Mouse (Mus musculus) kidney, adult 9 months (tissue): ENCODE results near the gene Ankrd35.
"Not testable (repeated sequence)": the region's sequence is repeated elsewhere in the genome, so short reads cannot be mapped to it uniquely, and the experiment has no call there.

Experiments
- DNase-seq: peaks from one replicate; pipeline ENCODE4 v3.0.0; 2022

Ankrd35 gene

DNA sequence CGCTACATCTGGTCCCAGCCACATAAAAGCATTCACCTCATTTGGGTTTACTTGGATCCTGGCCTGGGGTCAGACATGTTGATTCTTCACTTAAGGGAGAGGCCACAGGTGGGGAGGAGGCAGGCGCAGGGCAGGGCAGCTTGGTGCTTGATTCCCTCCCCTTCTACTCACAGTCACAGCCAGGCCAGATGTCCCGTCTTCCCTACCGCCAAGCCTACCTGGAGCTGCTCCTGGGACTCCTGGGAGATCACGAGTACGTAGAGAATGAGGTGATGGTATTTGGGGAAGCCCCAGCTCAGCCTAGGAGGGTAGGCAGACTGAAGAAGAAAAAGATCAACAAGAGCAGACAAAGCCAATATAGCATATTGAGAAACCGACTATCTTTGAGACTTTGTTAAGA, 37.1 kb downstream of the Ankrd35 start:
- no peak for DNase-seq

DNA sequence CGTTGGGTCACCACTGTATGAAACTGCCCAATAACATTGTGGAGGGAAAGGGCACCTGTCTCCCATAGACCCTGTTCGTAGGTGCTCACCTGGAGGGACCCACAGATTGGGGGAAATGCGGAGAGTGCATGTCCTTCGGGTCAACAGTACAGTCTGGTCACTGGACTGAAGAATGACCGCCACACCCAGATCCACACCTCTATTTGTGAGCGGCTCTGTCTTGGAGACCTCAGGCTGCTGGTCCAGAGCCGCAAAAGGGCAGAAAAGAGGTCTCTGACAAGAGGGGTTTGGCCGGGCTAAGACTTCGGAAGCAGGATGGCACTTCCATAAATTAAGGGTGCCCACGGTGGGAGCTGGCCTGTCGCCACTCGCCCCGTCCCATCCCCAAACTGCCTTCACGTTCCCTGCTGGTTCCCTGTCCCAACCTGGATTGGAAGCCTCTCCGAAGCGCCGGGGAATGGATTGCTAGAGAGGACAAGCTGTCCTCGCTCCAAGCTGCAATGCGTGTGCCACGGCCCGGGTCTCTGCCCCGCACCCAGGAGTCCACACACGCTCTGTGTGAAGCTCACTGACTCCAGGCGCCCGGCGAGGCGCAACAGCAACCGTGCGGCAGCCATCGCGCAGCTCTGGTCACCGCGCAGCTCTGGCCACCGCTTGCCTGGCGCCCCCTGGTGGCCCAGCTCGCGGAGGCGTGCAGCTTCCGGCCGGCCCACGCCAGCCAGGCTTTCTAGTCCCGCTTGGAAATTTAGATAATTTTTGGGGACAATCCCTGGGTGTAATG, 38.2 kb downstream of the Ankrd35 start, which contains the start of gene Nudt17:
Nudt17 (minus strand) TSS at position 660 of the 781 bp plus-strand sequence.
- DNase-seq: peak; percentile 81

DNA sequence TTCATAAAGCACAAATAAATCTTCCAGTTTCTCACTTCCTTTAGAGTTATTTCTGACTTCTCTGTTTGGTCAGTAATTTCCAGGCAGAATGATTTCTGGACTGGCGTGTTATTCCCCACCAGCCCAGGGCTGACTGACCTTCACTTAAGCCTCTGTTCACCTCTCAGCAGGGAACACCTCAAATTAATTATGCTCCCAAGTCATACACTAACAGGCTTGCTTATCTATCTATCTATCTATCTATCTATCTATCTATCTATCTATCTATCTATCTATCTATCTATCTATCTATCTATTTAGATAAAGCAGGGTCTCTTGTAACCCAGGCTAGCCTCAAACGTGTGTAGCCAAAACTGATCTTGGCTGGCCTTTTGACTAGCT, 38.7 kb downstream of the Ankrd35 start:
- DNase-seq: no peak

DNA sequence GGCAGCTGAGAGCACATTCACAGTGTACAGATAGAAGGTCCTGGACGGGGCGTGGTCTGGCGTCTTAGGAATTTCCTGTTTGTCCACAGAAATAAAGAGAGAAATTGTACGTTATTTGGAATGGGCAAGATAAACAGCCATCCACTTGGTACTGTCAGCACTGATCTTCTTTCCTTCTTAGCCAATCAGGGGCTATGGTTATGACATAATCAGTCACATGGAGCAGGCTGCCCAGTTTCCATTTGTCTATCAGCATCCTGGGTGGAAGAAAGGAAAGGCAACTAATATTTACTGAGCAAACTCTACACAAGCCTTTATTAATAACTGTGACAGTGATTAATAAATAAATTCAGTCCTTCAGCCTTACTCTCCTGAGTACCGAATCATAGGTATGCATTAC, 44.4 kb downstream of the Ankrd35 start:
- no peak for DNase-seq

DNA sequence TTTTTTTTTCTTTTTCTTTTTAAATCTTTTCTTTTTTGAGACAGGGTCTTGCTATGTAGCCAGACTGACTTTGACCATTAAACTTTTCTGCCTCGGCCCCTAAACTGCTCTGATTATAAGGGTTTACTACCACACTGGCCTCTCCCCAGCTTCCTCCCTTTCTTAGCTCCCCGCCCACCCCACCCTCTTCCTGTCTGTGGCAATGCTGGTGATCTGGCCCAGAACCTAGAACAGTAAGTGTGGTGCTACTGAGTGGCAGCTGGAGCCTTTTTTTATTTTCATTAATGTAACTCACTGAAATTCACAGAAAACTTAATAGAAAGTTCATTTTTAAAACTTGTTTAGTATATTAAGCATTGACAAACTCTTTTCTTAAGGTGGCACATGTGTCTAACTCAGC, 45.9 kb downstream of the Ankrd35 start:
- no peak for DNase-seq

DNA sequence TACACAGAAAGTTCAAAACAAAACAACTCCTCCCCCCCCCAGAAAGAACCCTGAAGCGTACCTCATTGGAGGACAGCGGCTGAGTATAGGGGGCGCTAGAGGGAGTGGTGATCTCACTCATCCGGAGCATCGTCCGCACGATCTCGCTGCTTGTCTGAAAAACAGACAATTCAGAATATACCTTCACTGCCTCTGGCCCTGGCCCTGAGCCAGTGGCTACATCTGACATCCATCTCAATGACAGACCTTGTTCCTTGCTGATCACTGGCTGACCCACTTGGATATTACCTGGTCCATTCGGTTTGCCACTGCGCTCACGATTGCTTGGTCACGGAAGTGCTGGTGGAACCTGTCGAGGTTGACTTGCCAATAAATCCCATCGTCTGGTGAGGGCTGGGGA, 49.2 kb downstream of the Ankrd35 start:
- no peak for DNase-seq

DNA sequence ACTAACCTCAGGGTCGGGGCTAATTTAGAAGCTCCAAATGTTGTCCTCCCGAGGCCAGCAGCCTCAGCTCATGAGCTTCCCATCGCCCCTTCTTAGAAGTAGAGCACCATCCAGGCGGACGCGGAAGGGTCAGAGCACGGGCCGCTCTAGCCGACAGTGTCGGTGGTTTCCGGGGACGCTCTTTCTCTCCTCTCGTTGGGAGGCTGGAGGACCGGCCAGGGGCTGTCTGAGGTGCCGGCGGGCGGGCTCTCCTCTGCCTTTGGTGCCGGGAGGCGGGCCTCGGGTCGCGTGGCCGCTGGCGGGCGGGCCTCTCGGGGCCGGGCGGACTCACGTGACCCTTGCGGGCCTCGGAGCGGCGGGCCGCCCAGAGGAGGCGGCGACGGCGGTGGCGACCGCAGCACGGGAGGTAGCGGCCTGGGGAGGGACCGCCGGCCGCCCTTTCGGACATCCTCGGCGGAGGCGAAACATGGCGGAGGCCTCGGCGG, 57.5 kb downstream of the Ankrd35 start, which contains the start of the genes Polr3c and Rnf115:
Polr3c (minus strand) TSS at position 286 of the 485 bp plus-strand sequence.
Rnf115 (plus strand) TSS at position 322 of the 485 bp plus-strand sequence.
- peak; percentile 98 for DNase-seq

DNA sequence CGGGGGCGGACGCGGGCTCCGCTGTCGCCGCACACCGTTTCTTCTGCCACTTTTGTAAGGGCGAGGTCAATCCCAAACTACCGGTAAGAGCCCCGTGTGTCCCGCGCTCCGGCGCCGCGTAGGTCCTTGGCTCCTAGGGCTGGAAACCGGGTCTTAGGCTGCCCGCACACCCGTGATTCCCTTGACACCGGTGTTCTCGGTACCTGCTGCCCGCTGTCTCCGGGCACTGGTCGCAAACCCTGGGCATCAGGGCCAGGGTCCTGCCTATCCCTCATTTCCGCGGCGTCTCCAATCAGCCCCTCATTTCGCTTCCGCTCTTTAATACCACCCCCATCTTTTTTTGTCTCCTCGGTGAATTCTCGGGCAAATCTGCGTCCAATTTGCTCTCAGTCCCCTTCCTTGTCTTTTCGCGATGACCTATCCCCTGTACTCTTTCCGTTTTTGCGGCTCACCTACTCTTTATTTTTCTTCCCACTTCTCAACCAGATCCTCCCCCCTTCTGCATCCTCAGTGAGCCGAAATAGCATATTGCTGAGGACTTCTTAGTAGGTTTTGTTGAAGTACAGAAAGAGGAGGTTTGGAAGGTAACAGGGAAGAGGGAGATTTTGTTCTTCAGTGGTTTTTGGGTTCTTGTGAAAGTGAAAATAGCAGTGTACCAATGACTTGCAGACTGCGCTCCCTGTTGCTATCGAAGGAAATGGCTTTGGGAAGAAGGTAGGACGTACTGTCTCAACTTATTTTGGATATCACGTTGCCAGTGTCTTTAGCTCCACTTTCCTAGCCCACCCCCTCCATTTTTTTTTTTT, 58.1 kb downstream of the Ankrd35 start:
- DNase-seq: no peak

DNA sequence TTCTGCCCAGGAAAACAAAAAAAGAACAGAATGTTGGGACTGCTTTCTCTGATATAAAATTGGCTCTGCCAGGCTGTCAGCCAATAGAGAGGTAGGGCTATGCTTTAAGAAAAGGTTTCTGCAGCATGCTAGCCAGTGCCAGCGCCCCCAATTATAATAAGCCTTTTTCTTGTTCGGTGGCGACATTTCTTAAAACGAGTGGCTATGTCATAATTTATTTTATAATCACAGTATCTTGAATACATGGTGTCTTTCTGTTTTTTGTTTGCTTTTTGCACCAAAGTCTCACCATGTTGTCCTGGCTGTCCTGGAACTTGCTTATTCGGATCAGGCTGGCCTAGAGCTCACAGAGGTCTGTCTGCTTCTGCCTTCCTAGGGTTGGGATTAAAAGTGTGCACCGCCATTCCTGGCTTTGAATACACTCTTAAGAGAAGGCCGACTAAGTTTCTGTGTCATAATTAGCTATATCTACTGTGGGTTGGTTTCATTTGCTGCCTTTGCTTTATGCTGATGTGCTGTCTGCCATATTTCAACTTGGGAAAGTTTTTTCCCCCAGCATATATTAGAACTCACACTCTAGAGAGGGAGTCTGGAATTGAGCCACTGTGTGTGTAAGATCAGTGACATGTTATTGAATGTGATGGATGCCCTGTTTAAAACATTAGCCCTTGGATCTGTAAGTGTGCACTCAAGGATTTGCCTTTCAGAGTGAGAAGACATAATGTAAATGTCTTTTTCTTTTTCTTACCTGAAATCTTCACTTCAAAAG, 58.9 kb downstream of the Ankrd35 start:
- DNase-seq: no peak

DNA sequence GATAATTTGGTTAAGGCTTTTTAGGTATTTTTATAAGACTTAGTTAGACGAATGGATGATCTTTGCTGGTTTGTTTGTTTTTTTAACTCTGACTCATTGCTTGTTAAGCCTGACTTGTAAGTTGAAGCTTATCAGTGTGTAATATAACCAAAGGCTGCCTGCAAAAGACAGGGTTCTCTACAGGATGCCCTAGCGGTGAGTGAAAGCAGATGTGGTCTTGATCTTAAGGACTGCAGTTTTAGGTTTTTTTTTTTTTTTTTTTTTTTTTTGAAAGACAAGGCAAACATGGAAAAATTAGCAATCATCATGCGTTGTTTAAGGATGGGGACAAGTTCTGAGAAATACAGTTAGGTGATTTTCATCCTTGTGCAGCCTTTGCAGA, 59.5 kb downstream of the Ankrd35 start:
- DNase-seq: no peak

DNA sequence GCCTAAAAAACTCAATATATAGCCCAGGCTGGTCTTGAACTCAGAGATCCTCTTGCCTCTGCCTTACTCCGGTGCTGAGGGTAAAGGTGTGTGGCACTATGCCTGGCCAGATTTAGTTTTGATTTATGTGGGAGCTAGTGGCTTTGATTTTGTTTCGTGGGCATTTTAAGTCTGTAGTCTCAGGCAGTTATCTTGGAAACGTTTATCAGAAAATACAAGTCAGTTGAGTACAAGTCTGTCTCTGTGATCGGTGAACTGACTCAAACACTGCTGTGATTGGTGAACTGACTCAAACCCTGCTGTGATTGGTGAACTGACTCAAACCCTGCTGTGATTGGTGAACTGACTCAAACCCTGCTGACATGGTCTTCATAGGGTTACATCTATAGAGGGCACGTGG, 60.9 kb downstream of the Ankrd35 start:
- no peak for DNase-seq

DNA sequence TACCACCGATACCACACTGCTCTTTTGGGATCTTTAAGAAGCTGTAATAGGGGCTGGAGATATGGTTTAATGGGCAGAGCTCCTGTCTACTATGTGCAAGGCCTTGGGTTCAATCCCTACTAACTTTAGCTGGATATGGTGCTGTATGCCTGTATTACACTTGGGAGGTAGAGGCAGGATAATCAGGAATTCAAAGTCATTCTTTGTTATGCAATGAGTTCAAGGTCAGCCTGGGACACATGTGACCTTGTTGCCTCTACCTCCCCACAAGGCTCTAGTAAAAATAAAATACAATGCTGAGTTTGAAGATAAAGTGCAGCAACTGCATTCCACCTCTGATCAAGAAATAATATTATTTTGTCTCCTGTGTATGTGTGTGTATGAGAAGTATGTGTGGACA, 64.1 kb downstream of the Ankrd35 start:
- DNase-seq: no peak

DNA sequence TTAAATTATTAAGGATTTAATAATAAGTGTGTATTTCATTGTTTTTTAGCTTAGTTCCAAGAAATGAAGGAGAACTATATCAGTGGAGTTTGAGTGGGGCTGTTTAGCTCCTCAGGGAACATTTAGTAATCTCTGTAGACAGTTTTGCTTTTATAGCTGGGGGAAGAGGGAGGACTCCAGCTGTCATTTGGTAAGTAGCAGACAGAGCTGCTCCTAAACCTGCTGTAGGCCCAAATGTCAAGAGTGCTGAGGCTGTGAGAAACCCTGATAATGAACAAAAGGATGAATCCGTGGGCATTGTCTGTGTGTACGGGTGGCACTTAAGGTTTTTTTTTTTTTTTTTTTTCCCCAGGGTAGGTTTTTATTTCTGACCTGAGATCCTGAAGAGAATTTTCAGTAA, 65.3 kb downstream of the Ankrd35 start:
- no peak for DNase-seq

DNA sequence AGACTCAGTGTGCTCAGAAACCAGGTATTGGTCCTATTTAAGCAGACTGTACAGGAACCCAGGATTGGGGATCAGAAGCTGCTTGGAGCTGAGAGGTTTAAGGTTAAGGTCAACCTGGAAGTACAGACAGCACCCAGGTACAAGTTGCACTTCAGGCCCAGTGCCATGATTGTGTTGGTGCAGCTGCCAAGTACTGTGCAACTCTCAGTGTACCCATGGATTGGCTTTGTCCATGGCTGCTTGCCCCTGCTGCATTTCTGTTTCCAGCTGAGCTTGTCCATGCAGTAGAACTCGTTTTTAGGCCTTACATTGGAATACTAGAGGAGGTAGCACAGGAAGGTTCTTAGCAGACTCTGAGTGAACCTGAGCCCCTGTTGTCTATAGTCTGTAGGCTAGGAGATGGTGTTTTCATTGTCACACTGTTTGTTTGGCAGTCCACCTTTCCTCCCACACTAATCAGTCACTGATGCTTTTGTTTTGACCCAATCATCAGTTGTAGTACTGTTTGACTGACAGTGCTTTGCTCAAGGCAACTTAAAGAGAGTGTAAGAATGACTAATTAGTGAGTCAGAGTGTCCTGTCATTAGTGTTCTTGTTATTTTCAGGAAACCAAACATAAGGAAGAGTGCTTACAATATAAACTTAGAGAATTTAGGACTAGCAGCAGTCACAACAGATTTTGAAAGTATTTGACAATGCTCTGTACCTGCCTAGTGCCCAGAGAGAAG, 67.2 kb downstream of the Ankrd35 start:
- peak; percentile 22 for DNase-seq

DNA sequence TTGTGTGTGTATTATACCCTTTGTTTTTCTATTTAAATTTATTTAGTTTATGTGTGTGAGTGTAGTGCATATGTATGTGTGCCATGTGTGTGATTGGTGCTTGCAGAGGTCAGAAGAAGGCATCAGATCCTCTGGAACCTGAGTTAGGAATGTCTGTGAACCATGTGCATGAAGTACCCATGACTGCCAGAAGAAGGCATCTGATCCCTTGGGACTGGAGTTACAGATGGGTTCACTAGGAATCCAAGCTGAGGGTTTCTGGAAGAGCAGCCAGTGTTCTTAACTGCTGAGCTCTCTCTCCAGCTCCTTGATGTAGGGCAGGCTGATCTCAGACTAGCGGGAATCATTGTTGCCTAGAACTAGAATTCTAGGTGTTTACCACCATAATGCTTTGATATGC, 68.1 kb downstream of the Ankrd35 start:
- DNase-seq: peak; percentile 28

DNA sequence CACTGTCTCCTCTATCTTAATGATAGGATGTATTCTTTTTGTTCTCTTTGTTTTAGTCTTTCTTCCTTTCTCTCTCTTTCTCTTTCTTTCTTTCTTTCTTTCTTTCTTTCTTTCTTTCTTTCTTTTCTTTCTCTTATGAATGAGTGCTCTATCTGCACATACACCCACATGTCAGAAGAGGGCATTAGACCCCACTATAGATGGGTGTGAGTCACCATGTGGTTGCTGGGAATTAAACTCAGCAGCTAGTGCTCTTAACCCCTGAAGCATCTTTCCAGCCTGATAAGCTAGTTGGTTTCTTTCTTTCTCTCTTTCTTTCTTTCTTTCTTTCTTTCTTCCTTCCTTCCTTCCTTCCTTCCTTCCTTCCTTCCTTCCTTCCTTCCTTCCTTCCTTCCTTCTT, 70.3 kb downstream of the Ankrd35 start:
- DNase-seq: not testable (repeated sequence)
